Mouse (Mus musculus): ENCODE results near the gene Igfbp6.
A peak's percentile ranks its signal among the peaks of the same experiment; 100 is the strongest.

Igfbp6 gene

DNA sequence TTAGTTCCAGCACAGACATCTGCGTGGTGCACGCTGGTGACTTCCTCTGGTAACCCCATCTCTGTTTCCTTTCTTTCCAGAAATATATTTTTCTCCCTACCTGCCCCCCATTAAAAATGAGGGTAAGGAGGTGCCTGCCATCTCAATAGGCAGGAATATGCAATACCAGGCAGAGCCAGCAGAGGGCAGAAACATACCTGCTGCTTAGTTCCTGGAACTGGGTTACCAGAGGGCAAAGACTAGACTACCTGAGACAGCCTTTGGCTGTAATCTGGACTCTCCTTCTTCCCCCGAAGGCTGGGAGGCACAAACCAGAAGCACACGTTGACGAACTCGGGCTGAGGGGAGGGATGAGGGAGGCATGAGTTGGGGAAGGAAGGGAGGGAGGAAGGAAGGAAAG lies 34.1 kb downstream of the Igfbp6 start:
- peak; percentile 89 for DNase-seq

GRCm38 (mm10) chr15:102179106-102179505 lies 34.9 kb downstream of the Igfbp6 start:
- no peak for DNase-seq

DNA sequence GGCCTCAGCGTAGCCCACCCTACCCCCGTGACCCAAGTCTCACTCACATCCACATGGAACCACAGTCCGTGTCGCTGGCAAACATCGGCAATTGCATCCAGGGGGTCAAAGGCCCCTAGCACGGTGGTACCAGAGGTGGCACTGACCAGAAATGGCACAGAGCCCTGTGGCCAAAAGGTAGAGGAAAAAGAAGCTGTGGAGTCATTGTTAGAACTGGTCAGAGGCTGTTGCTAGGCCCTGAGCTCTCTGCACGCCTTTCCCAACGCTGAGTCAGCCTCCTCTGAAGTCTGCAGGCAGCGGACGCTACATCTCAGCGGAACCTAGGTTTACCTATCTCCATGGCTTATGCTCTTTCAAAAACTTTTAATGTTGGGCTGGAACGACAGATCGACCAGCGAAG lies 35.8 kb downstream of the Igfbp6 start:
- no peak for DNase-seq

- DNase-seq = peak; percentile 76
These were observed 38.9 kb downstream of the Igfbp6 start for GRCm38 (mm10) chr15:102183076-102183475.

- DNase-seq = no peak
These were observed 42.1 kb downstream of the Igfbp6 start for GRCm38 (mm10) chr15:102186239-102186638.

GRCm38 (mm10) chr15:102188096-102188495 lies 43.9 kb downstream of the Igfbp6 start:
- peak; percentile 51 for DNase-seq

- DNase-seq = peak; percentile 67
These were observed 44.7 kb downstream of the Igfbp6 start for GRCm38 (mm10) chr15:102188883-102189282.

DNA sequence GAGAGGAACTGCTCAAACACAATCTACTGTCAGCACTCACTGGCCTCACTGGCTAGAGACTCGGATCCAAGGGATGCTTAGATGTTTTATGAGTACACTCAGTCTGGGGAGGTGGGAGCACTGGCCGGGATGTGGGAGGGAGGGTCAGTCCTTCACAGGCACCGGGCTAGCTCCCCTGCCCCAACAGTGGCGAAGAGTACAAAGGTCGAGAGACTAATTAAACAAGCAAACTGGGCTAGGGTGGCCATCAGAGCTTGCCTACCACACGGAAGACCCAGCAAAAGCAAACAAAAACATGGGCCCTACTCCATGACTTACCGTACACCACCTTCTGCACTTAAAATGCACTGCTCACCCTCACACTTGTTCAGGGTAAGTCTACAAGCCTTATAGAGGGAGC lies 47.5 kb downstream of the Igfbp6 start:
- DNase-seq = no peak

DNA sequence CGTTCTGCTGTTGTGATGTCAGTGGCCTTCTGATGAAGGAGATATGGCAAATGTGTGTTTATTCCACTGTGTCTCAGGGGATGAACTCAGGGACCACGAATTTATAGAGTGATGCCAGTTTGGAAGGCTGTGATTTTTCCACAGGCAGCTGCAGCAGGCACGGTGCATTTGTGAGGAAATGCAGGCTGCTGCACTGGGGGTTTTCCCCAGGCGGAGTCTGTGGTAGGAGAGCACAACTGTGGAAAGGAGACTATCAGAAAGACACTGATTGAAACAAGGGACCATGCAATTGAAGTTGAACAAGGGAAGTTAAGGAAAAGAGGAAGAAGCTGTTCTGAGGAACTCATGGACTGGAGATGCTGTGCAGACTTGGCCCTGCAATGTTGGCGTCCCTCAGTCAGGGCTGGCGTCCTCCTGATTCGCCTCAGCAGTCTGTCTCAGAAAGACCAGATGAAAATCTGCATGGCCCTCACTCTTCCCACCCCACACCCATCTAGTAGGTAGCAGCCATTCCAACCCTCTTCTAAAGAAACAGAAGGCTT lies 48.2 kb downstream of the Igfbp6 start:
- no peak for DNase-seq

DNA sequence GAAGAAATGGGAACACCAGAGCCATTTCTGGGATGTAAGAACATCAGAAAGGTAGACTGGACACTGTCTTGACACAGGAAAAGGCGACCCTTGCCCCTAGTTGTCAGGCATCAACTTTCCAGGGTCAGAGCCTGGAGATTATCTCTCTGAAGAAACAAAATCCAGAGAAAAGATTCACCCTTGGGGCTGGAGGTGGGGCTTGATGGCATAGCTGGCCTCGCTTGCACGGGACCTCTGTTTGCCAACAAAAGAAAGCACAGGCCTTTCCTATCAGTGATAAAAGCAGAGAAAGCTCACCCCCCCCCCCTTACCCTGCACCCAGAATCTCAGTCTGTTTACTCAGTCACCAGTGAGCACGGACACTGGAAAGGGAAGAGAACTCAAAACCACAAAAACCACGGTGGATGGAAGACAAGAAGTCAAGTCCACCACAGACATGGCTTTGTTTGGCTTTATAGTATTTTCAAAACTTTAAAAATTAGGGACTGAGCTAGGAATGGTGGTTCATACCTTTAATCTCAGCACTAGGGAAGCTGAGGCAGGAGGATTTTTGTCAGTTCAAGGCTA lies 48.7 kb downstream of the Igfbp6 start:
- no peak for DNase-seq

- no peak for DNase-seq
These were observed 49.5 kb downstream of the Igfbp6 start for GRCm38 (mm10) chr15:102193652-102194051.

DNA sequence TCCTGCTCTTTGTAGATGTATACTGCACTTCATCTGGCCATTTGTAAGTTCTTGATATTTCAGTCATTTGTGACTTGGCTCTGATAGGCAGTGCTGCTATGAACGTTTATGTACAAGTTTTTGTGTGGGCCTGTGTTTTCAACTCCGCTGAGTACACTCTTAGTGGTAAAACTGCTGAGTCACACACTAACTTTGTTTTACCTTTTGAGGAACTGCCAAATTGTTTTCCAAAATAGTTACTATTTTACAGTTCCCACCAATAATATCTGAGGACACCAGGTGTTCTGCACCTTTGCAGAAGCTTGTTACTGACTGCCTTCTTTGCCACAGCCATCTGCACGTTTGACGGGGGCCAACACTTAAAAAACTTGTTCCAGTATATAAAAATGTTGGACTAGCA lies 50.3 kb downstream of the Igfbp6 start:
- DNase-seq = no peak

- no peak for DNase-seq
These were observed 51.2 kb downstream of the Igfbp6 start for GRCm38 (mm10) chr15:102195373-102195772.

- no peak for DNase-seq
These were observed 54.7 kb downstream of the Igfbp6 start for GRCm38 (mm10) chr15:102198841-102199240.
